Mouse (Mus musculus) forebrain, embryonic 14.5 days (tissue): ENCODE data around the gene D7Ertd443e. TPM values are rescaled to one million over a fixed set of nuclear protein-coding genes. Genes with fewer than 3 reads are reported as not detected.

Experiments
- ATAC-seq: fragments of 200-750 bp; cut with Nextera tagmentation; 2 replicates; pipeline ENCODE4 v1.8.0; 2017; ENCODE audit warnings: mild to moderate bottlenecking, moderate library complexity
- DNase-seq: peaks from one replicate; pipeline ENCODE4 v3.0.0-alpha.2; 2015; ENCODE audit warnings: low spot score
- H3K27ac ChIP-seq: fragments of 300-500 bp; sonication (generic); 2 replicates; pipeline ENCODE4 v1.5.1; 2014; ENCODE audit warnings: low read depth, mild to moderate bottlenecking, control low read depth, low read length, moderate library complexity
- H3K27me3 ChIP-seq: fragments of 300-500 bp; sonication (generic); replicated peaks from 2 replicates; pipeline ENCODE4 v1.6.1; 2014; ENCODE audit warnings: low read length, control low read depth, mixed read lengths; ENCODE audit not compliant: control insufficient read depth, insufficient read depth
- H3K36me3 ChIP-seq: fragments of 300-500 bp; sonication (generic); 2 replicates; pipeline ENCODE4 v1.6.1; 2014; ENCODE audit warnings: low read length, control low read depth; ENCODE audit not compliant: control insufficient read depth, insufficient read depth
- H3K4me1 ChIP-seq: fragments of 300-500 bp; sonication (generic); 2 replicates; pipeline ENCODE4 v1.6.1; 2014; ENCODE audit warnings: antibody characterized with exemption, low read length, control low read depth; ENCODE audit not compliant: control insufficient read depth, insufficient read depth
- H3K4me2 ChIP-seq: fragments of 300-500 bp; sonication (generic); 2 replicates; pipeline ENCODE4 v1.6.1; 2014; ENCODE audit warnings: mild to moderate bottlenecking, control low read depth, low read length
- H3K4me3 ChIP-seq: fragments of 300-500 bp; sonication (generic); 2 replicates; pipeline ENCODE4 v1.5.1; 2014; ENCODE audit warnings: low read depth, low read length, control low read depth
- H3K9ac ChIP-seq: fragments of 300-500 bp; sonication (generic); 2 replicates; pipeline ENCODE4 v1.6.1; 2014; ENCODE audit warnings: mild to moderate bottlenecking, low read length, control low read depth, moderate library complexity
- H3K9me3 ChIP-seq: fragments of 300-500 bp; sonication (generic); replicated peaks from 2 replicates; pipeline ENCODE4 v1.6.1; 2016; ENCODE audit warnings: low read length, control low read depth, mixed read lengths; ENCODE audit not compliant: control insufficient read depth
- WGBS: fragments of 180-500 bp; shearing (Covaris S2); extraction: QIAGEN DNeasy Blood & Tissue Kit; methylation state at CpG from one replicate; pipeline ENCODE4 v1.1.7; 2014; 5-methylcytosine and 5-hydroxymethylcytosine counted together
- polyA plus RNA-seq: library from polyadenylated mRNA; unstranded; fragments of >200 nt; fragmentation: Nextera tagmentation; extraction: Ambion mirVana; gene quantifications from 2 replicates; pipeline ENCODE4 v1.2.1, GENCODE M21; 2014

Gene D7Ertd443e
- polyA plus RNA-seq, 1 experiment from 2014 or later: not detected

- ATAC-seq: peak; percentile 69
- Histone ChIP-seq H3K4me3 (no peak overlapping the region), H3K36me3 (no peaks in the 10 kb centered on the region), H3K4me1 (0 out of 2 replicates have a peak, but pooled peaks cover 4% of the 10 kb centered on the region), H3K9me3 (no peaks in the 10 kb centered on the region), H3K9ac (no peak overlapping the region), H3K4me2 (no peak overlapping the region), H3K27me3 (no peaks in the 10 kb centered on the region), H3K27ac (no peak overlapping the region)
- 47% methylated on average over 4 of the region's 4 CpGs for WGBS
- peak; percentile 80 for DNase-seq
These were observed 4.0 kb downstream of the D7Ertd443e start for GRCm38 (mm10) chr7:134381407-134381861.

DNA sequence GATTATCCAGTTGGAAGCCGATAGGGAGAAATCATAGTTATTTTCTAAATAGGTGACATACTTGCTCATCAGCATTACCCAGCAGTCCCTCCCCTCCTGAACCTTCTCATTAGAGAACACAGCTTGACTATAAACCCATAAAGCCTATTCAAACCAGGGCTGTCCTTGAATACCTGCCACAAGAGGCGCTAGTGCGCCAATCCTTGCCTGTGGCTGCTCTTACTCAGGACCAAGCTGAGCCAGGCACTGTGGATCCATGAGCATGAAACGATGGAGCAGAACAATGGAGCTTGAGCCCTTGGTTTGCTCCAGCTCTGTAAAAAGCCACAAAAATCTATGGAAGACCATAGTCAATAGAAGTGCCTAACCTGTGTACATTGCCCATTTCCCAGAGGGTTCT is 7.2 kb downstream of the D7Ertd443e start:
- Histone ChIP-seq H3K27ac (no peak overlapping the region), H3K4me2 (no peak overlapping the region), H3K9me3 (no peaks in the 10 kb centered on the region), H3K4me1 (0 out of 2 replicates have a peak, but pooled peaks cover 4% of the 10 kb centered on the region), H3K27me3 (no peaks in the 10 kb centered on the region), H3K4me3 (no peak overlapping the region), H3K36me3 (no peaks in the 10 kb centered on the region), H3K9ac (no peak overlapping the region)
- WGBS: 40% methylated on average over 4 of the region's 4 CpGs
- DNase-seq (peak; percentile 63), ATAC-seq (0 out of 2 replicates have a peak, but pooled peaks have one; percentile 50)

DNA sequence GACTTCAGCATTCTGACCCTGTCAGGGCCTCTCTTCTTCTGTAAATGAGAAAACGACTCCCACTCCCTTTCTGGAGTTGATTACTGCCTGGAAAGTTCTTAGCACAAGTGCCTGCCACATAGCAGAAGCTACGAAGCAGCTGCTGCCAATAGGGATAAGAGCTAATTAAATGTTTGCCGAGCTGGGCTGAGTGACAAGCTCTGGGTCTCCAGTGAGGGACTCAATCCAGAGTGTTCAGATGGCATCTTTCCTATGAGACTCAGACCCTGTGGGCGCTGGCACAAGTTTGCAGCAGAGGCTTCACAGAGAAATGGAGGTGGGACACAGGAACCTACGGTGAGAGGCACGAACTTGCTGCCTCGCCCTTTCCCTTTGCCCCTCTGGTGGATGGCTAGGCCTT is 8.7 kb downstream of the D7Ertd443e start:
- 57% methylated on average over 7 of the region's 7 CpGs for WGBS
- Histone ChIP-seq H3K9me3 (no peaks in the 10 kb centered on the region), H3K4me2 (no peak overlapping the region), H3K36me3 (no peaks in the 10 kb centered on the region), H3K9ac (no peak overlapping the region), H3K27ac (no peak overlapping the region), H3K4me1 (0 out of 2 replicates have a peak, but pooled peaks cover 4% of the 10 kb centered on the region), H3K4me3 (no peak overlapping the region), H3K27me3 (no peaks in the 10 kb centered on the region)
- ATAC-seq: peak; percentile 63; the same call in 1 of the 2 replicates
- peak; percentile 83 for DNase-seq

DNA sequence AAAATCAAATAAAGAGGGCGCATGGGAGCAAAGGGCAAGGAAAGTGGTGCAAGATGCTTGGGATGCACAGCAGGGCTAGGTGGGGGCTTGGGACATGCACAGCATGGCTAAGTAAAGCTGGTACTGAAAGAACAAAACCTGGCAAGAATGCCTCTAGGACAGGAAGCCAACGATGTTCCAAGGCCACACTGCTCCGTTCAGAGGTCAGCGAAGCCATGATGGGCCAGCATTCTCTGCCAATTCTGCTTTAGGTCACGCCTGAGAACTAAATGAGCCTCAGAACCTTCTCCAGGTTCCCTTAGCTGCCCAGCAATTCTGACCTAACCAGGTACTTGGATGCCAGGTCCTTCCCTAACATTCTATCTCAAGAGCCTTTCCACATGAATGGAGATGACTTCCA is 13.2 kb downstream of the D7Ertd443e start:
- 59% methylated on average over 5 of the region's 5 CpGs for WGBS
- DNase-seq (no peak), ATAC-seq (no peak)
- no peaks in the 10 kb centered on the region for H3K4me1 ChIP-seq
- H3K9me3 ChIP-seq: no peaks in the 10 kb centered on the region
- H3K36me3 ChIP-seq: no peaks in the 10 kb centered on the region
- H3K4me2 ChIP-seq: no peak overlapping the region
- no peak overlapping the region for H3K27ac ChIP-seq
- H3K9ac ChIP-seq: no peak overlapping the region
- no peak overlapping the region for H3K4me3 ChIP-seq
- H3K27me3 ChIP-seq: no peaks in the 10 kb centered on the region

DNA sequence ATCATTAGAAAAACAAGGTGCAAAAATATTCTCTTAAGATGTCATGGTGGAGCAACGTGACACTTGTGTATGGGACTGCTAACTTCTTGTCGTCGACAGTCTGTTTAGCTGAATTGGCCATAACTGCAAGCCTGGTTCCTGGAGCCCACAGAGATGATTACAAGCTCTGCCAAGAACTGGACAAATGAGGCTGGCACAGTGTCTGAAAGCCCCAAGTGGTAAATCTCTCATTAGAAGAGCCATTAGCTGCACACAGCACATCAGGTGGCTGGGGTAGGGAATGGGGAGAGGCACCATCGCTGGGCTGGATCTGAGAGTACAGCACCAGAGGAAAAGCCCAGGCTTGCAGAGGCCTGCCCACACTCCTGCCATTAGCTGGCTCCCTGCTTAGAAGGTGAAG is 16.2 kb downstream of the D7Ertd443e start:
- H3K9me3 ChIP-seq: no peaks in the 10 kb centered on the region
- H3K4me3 ChIP-seq: no peak overlapping the region
- no peak overlapping the region for H3K4me2 ChIP-seq
- H3K27ac ChIP-seq: no peak overlapping the region
- no peaks in the 10 kb centered on the region for H3K27me3 ChIP-seq
- no peak overlapping the region for H3K9ac ChIP-seq
- ATAC-seq: no peak
- DNase-seq: peak; percentile 55
- no peaks in the 10 kb centered on the region for H3K4me1 ChIP-seq
- no peaks in the 10 kb centered on the region for H3K36me3 ChIP-seq
- 69% methylated on average over 4 of the region's 4 CpGs for WGBS

DNA sequence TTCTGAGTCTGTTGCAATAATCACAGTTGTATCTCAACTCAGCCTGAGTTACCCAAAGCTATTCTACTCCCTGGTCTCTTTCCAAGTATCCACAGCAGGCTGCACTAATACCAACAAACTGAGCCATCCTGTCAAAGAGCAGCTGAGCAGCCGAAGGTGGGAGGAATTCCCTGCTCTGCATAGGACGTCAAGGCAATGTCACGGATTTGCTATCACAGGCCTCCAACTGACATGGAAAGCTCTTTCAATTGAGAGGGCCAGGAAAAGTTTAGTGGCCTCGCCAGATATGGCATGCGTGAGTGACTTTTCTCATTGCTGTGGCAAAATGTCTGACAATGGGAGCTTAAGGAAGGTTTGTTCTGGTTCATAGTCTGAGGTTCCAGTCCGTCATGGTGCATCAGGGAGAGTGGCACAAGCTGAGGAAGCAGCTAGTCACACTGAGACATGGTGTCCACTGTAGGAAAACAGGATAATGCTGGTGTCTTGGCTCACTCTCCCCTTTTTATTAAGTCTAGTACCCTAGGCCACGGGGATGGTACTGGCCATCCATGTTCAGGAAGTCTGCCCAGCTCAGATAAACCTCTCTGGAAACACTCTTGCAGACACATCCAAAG is 23.1 kb downstream of the D7Ertd443e start:
- Histone ChIP-seq H3K4me1 (no peaks in the 10 kb centered on the region), H3K36me3 (no peaks in the 10 kb centered on the region), H3K27me3 (no peaks in the 10 kb centered on the region), H3K9me3 (no peaks in the 10 kb centered on the region), H3K4me3 (no peak overlapping the region), H3K9ac (no peak overlapping the region), H3K4me2 (no peak overlapping the region), H3K27ac (no peak overlapping the region)
- DNase-seq: no peak
- WGBS: 78% methylated on average over 7 of the region's 7 CpGs
- no peak for ATAC-seq

DNA sequence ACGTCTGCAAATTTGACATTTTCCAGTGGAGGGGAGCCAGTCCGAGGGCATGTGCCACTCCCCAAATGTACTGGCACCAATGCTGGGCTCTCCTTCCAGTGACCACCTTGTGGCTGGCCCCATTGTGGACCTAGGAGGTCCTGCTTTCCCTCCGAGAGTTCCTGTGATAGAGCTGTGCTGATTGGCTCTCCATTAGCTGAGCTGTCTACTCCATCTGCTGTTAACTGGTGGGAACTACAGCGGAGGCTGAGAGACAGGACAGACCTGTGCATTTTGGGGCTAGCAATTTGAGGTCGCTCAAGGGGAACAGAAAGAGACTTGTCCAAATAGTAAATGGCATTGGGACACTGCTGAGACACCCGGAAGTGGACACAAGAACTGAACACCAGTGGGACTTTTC is 36.6 kb downstream of the D7Ertd443e start:
- ATAC-seq (peak; percentile 42; the same call in 1 of the 2 replicates), DNase-seq (peak; percentile 69)
- WGBS: 40% methylated on average over 6 of the region's 6 CpGs
- no peak overlapping the region for H3K27ac ChIP-seq
- H3K27me3 ChIP-seq: no peaks in the 10 kb centered on the region
- no peaks in the 10 kb centered on the region for H3K9me3 ChIP-seq
- no peaks in the 10 kb centered on the region for H3K4me1 ChIP-seq
- no peak overlapping the region for H3K4me3 ChIP-seq
- no peak overlapping the region for H3K9ac ChIP-seq
- H3K36me3 ChIP-seq: no peaks in the 10 kb centered on the region
- no peak overlapping the region for H3K4me2 ChIP-seq

DNA sequence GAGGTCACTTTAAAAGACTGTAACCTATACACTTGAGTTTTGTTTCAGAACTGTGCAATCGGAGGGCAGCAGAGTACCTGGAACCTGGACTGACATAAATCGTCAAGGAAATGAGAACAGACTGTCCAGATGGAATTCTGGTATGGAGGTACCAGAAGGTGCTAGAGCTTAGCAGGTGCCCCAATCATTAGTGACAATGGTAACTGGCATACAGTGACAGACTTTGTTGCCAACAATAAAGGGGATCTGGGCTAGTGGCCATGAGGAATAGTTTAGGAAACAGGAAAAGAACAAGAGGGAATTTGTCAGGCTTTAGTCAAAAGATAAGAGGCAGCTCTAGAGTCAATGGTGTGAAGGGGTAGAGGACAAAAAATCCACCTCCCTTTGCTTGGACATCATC is 43.3 kb downstream of the D7Ertd443e start:
- H3K27ac ChIP-seq: no peak overlapping the region
- no peaks in the 10 kb centered on the region for H3K27me3 ChIP-seq
- DNase-seq (peak; percentile 25), ATAC-seq (no peak)
- H3K4me1 ChIP-seq: no peaks in the 10 kb centered on the region
- 82% methylated on average over 2 of the region's 2 CpGs for WGBS
- no peaks in the 10 kb centered on the region for H3K9me3 ChIP-seq
- H3K4me3 ChIP-seq: no peak overlapping the region
- H3K9ac ChIP-seq: no peak overlapping the region
- H3K36me3 ChIP-seq: no peaks in the 10 kb centered on the region
- H3K4me2 ChIP-seq: no peak overlapping the region

- Histone ChIP-seq H3K27ac (no peak overlapping the region), H3K4me1 (no peaks in the 10 kb centered on the region), H3K27me3 (no peaks in the 10 kb centered on the region), H3K4me3 (no peak overlapping the region), H3K4me2 (no peak overlapping the region), H3K9me3 (no peaks in the 10 kb centered on the region), H3K9ac (no peak overlapping the region), H3K36me3 (no peaks in the 10 kb centered on the region)
- no peak for DNase-seq
- ATAC-seq: no peak
- 92% methylated on average over 3 of the region's 3 CpGs for WGBS
These were observed 49.5 kb downstream of the D7Ertd443e start for GRCm38 (mm10) chr7:134335951-134336350.
